ENCODE assay signal across 16 mouse cellular contexts in genomic region chr2:154680941-154681340, GRCm38 (mm10).
"Had no signal": no experiment of that assay in that cellular context is flagged by ENCODE, and none has a peak within 500 bp of the region (broad histone marks: within the 10 kb centered on the region; RNA-seq: fewer than 3 reads in every experiment).

No protein-coding gene starts in this region.

- H3K36me3 ChIP-seq: lung, embryonic 15.5 days; neural tube, embryonic 12.5 days; stomach, embryonic 15.5 days had no signal

- ATAC-seq: lung, postnatal 0 days had no signal

- H3K9me3 ChIP-seq: lung, embryonic 15.5 days; megakaryocyte, embryonic 14.5 days; neural tube, embryonic 12.5 days; stomach, embryonic 15.5 days had no signal

- H3K27ac ChIP-seq: lung, embryonic 15.5 days; macrophage; neural tube, embryonic 12.5 days; stomach, embryonic 15.5 days; stomach, postnatal 0 days had no signal

- H3K27me3 ChIP-seq: lung, embryonic 15.5 days; megakaryocyte, embryonic 14.5 days; neural tube, embryonic 12.5 days; stomach, embryonic 15.5 days had no signal

- H3K4me2 ChIP-seq: lung, embryonic 15.5 days; midbrain, embryonic 11.5 days; neural tube, embryonic 12.5 days; stomach, embryonic 15.5 days had no signal

- H3K4me3 ChIP-seq: lung, embryonic 15.5 days; megakaryocyte, embryonic 14.5 days; neural tube, embryonic 12.5 days; stomach, embryonic 15.5 days had no signal

- H3K9ac ChIP-seq: lung, embryonic 15.5 days; neural tube, embryonic 12.5 days; stomach, embryonic 15.5 days had no signal

- DNase-seq: lung, adult 2 months; lung, postnatal 14 days; lung, postnatal 36 days; midbrain, embryonic 14.5 days; right cerebral cortex, postnatal 14 days; thymus, adult 2 months; thymus, postnatal 25 days; thymus, postnatal 4 days had no signal
